Mouse (Mus musculus) right cerebral cortex, adult 18-20 months (tissue): ENCODE measurements around the gene Cmbl.
A peak's percentile ranks its signal among the peaks of the same experiment; 100 is the strongest.

Experiments used
- DNase-seq: peaks from one replicate; pipeline ENCODE4 v3.0.0; 2022; ENCODE audit warnings: mixed read lengths

Cmbl gene

GRCm38 (mm10) chr15:31565184-31565583 is at the start of gene Cmbl:
Gene Cmbl, plus strand, starts transcription at chr15:31565389.
- DNase-seq, result no peak

GRCm38 (mm10) chr15:31517186-31517585 is 48.0 kb upstream of the Cmbl start:
- DNase-seq, result no peak

GRCm38 (mm10) chr15:31518371-31518770 is 46.8 kb upstream of the Cmbl start:
- no peak for DNase-seq

- no peak for DNase-seq
Measured at GRCm38 (mm10) chr15:31519000-31519399, 46.2 kb upstream of the Cmbl start.

- DNase-seq, result no peak
Measured at GRCm38 (mm10) chr15:31526463-31526862, 38.7 kb upstream of the Cmbl start.

- no peak for DNase-seq
Measured at GRCm38 (mm10) chr15:31528477-31528876, 36.7 kb upstream of the Cmbl start.

GRCm38 (mm10) chr15:31529103-31529502 is 36.1 kb upstream of the Cmbl start:
- DNase-seq, result no peak

- peak; percentile 28 for DNase-seq
Measured at GRCm38 (mm10) chr15:31529811-31530658, 35.2 kb upstream of the Cmbl start.

GRCm38 (mm10) chr15:31530659-31531445 is 34.3 kb upstream of the Cmbl start, which contains the start of gene March6:
Gene March6, minus strand, starts transcription at chr15:31531053.
- DNase-seq, result peak; percentile 95

- DNase-seq, result no peak
Measured at GRCm38 (mm10) chr15:31531446-31532330, 33.5 kb upstream of the Cmbl start.

GRCm38 (mm10) chr15:31532331-31533021 is 32.7 kb upstream of the Cmbl start:
- DNase-seq, result peak; percentile 17

- no peak for DNase-seq
Measured at GRCm38 (mm10) chr15:31533529-31533928, 31.7 kb upstream of the Cmbl start.

- DNase-seq, result no peak
Measured at GRCm38 (mm10) chr15:31534421-31535258, 30.5 kb upstream of the Cmbl start.

GRCm38 (mm10) chr15:31535259-31535855 is 29.8 kb upstream of the Cmbl start:
- no peak for DNase-seq

- DNase-seq, result peak; percentile 84
Measured at GRCm38 (mm10) chr15:31536051-31536737, 29.0 kb upstream of the Cmbl start.

GRCm38 (mm10) chr15:31537706-31538105 is 27.5 kb upstream of the Cmbl start:
- DNase-seq, result no peak

- no peak for DNase-seq
Measured at GRCm38 (mm10) chr15:31538346-31538745, 26.8 kb upstream of the Cmbl start.

- DNase-seq, result no peak
Measured at GRCm38 (mm10) chr15:31539643-31540512, 25.3 kb upstream of the Cmbl start.

- no peak for DNase-seq
Measured at GRCm38 (mm10) chr15:31540513-31540802, 24.7 kb upstream of the Cmbl start.
